Mouse (Mus musculus) liver, postnatal 0 days (tissue): ENCODE measurements around the gene Imp4.

Experiments used
- CTCF ChIP-seq: sonication (generic); IDR thresholded peaks from 2 replicates; pipeline ENCODE4 v1.5.1; 2016; ENCODE audit warnings: antibody characterized with exemption, low read depth
- EP300 ChIP-seq: IDR thresholded peaks from 2 replicates; pipeline ENCODE4 v1.6.1; 2016; ENCODE audit warnings: antibody characterized with exemption, low read depth, mild to moderate bottlenecking

DNA sequence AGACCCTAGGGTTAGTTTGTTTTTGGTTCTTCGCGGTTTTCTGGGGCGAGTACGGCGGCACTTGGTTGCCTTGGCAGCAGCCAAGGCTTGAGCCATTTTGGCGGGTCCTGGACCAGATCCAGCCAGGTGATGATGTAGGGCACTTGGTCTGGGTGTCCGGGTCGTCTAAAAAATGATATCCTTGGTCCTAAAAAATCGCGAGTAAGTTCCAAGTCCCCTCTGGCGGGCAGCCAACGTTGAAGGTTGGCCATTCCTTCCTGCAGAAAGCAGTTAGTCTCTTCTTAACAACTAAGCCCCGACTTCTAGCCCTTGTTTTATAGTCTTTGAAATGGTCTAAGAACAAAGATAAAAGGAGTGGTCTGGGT, 7.3 kb upstream of the Imp4 start:
- no peak for TF ChIP-seq CTCF
- TF ChIP-seq EP300: no peak
